Mouse (Mus musculus) midbrain, postnatal 0 days (tissue): Measurements from ENCODE around the gene Emilin2. TPM values are rescaled to one million over a fixed set of nuclear protein-coding genes. Genes with fewer than 3 reads are reported as not detected.

ENCODE experiments used
- ATAC-seq: fragments of 200-750 bp; cut with Nextera tagmentation; 2 replicates; pipeline ENCODE4 v1.8.0; 2017; ENCODE audit warnings: moderate number of reproducible peaks, mild to moderate bottlenecking, moderate TSS enrichment, moderate library complexity; ENCODE audit not compliant: low FRiP score
- DNase-seq: peaks from one replicate; pipeline ENCODE4 v3.0.0-alpha.2; 2015; ENCODE audit warnings: low spot score
- H3K27ac ChIP-seq: fragments of 300-500 bp; sonication (generic); 2 replicates; pipeline ENCODE4 v1.5.1; 2014; ENCODE audit warnings: low read depth, mild to moderate bottlenecking, low read length, mixed read lengths
- H3K27me3 ChIP-seq: fragments of 300-500 bp; sonication (generic); 2 replicates; pipeline ENCODE4 v1.6.1; 2014; ENCODE audit warnings: low read length, control low read depth, mixed read lengths; ENCODE audit not compliant: insufficient read depth
- H3K36me3 ChIP-seq: fragments of 300-500 bp; sonication (generic); 2 replicates; pipeline ENCODE4 v1.6.1; 2014; ENCODE audit warnings: low read length, control low read depth, mixed read lengths; ENCODE audit not compliant: insufficient read depth
- H3K4me1 ChIP-seq: fragments of 300-500 bp; sonication (generic); 2 replicates; pipeline ENCODE4 v1.6.1; 2014; ENCODE audit warnings: mild to moderate bottlenecking, control low read depth, antibody characterized with exemption, low read length, mixed read lengths; ENCODE audit not compliant: insufficient read depth
- H3K4me2 ChIP-seq: fragments of 300-500 bp; sonication (generic); 2 replicates; pipeline ENCODE4 v1.6.1; 2014; ENCODE audit warnings: low read depth, mild to moderate bottlenecking, low read length, mixed read lengths; ENCODE audit not compliant: poor library complexity, severe bottlenecking
- H3K4me3 ChIP-seq: fragments of 300-500 bp; sonication (generic); 2 replicates; pipeline ENCODE4 v1.5.1; 2014; ENCODE audit warnings: low read depth, mild to moderate bottlenecking, low read length, moderate library complexity
- H3K9ac ChIP-seq: fragments of 300-500 bp; sonication (generic); replicated peaks from 2 replicates; pipeline ENCODE4 v1.6.1; 2014; ENCODE audit warnings: mild to moderate bottlenecking, low read length, moderate library complexity, mixed read lengths; ENCODE audit not compliant: poor library complexity, severe bottlenecking
- H3K9me3 ChIP-seq: fragments of 300-500 bp; sonication (generic); 2 replicates; pipeline ENCODE4 v1.6.1; 2016; ENCODE audit warnings: low read length, control low read depth
- CTCF ChIP-seq: IDR thresholded peaks from 2 replicates; pipeline ENCODE4 v1.5.1; 2016; ENCODE audit warnings: antibody characterized with exemption, mild to moderate bottlenecking
- WGBS: fragments of 180-500 bp; shearing (Covaris S2); extraction: QIAGEN DNeasy Blood & Tissue Kit; methylation state at CpG from one replicate; pipeline ENCODE4 v1.1.7; 2014; 5-methylcytosine and 5-hydroxymethylcytosine counted together
- polyA plus RNA-seq: library from polyadenylated mRNA; unstranded; fragments of >200 nt; fragmentation: Nextera tagmentation; extraction: Ambion mirVana; gene quantifications from 2 replicates; pipeline ENCODE4 v1.2.1, GENCODE M21; 2015
- total RNA-seq: library from RNA; depleted of rRNA; stranded (reverse); fragments of >200 nt; gene quantifications from 2 replicates; pipeline ENCODE4 v1.2.3, GENCODE M21; 2014

The Emilin2 gene
- total and polyA plus RNA-seq, 2 experiments from 2014 or later = 0.93 to 1.9 TPM

GRCm38 (mm10) chr17:71299879-71300278 lies 11.9 kb downstream of the Emilin2 start:
- no peaks in the 10 kb centered on the region for H3K27me3 ChIP-seq
- H3K4me1 ChIP-seq = no peaks in the 10 kb centered on the region

GRCm38 (mm10) chr17:71294570-71294969 lies 17.2 kb downstream of the Emilin2 start:
- H3K9me3 ChIP-seq = no peaks in the 10 kb centered on the region
- H3K36me3 ChIP-seq = no peaks in the 10 kb centered on the region
- no peak overlapping the region for H3K9ac ChIP-seq
- WGBS = 69% methylated on average over 3 of the region's 3 CpGs
- H3K27me3 ChIP-seq = no peaks in the 10 kb centered on the region
- H3K4me1 ChIP-seq = no peaks in the 10 kb centered on the region
- no peak for TF ChIP-seq CTCF
- no peak overlapping the region for H3K4me3 ChIP-seq
- H3K4me2 ChIP-seq = no peak overlapping the region
- H3K27ac ChIP-seq = no peak overlapping the region
- DNase-seq (no peak), ATAC-seq (no peak)

More at GRCm38 (mm10) chr17:71299879-71300278, 11.9 kb downstream of the Emilin2 start:
- DNase-seq = no peak
- Histone ChIP-seq H3K4me2 (no peak overlapping the region), H3K9me3 (no peaks in the 10 kb centered on the region), H3K27ac (no peak overlapping the region), H3K4me3 (no peak overlapping the region), H3K9ac (no peak overlapping the region), H3K36me3 (no peaks in the 10 kb centered on the region)
- 90% methylated on average over 4 of the region's 4 CpGs for WGBS
- TF ChIP-seq CTCF = no peak
- ATAC-seq = no peak

- H3K4me3 ChIP-seq = no peak overlapping the region
- H3K36me3 ChIP-seq = no peaks in the 10 kb centered on the region
- ATAC-seq = no peak
- WGBS = 85% methylated on average over 4 of the region's 4 CpGs
- H3K27ac ChIP-seq = no peak overlapping the region
- TF ChIP-seq CTCF = no peak
- H3K9ac ChIP-seq = no peak overlapping the region
- DNase-seq = no peak
- H3K4me2 ChIP-seq = no peak overlapping the region
- no peaks in the 10 kb centered on the region for H3K9me3 ChIP-seq
- no peaks in the 10 kb centered on the region for H3K4me1 ChIP-seq
- H3K27me3 ChIP-seq = no peaks in the 10 kb centered on the region
Measured at GRCm38 (mm10) chr17:71292897-71293296, 18.9 kb downstream of the Emilin2 start.

GRCm38 (mm10) chr17:71291897-71292420 lies 19.8 kb downstream of the Emilin2 start:
- 93% methylated on average over 6 of the region's 6 CpGs for WGBS
- H3K4me3 ChIP-seq = no peak overlapping the region
- no peaks in the 10 kb centered on the region for H3K27me3 ChIP-seq
- no peak overlapping the region for H3K4me2 ChIP-seq
- ATAC-seq (no peak), DNase-seq (no peak)
- H3K36me3 ChIP-seq = no peaks in the 10 kb centered on the region
- H3K27ac ChIP-seq = no peak overlapping the region
- H3K9me3 ChIP-seq = no peaks in the 10 kb centered on the region
- no peaks in the 10 kb centered on the region for H3K4me1 ChIP-seq
- no peak overlapping the region for H3K9ac ChIP-seq
- no peak for TF ChIP-seq CTCF

- no peaks in the 10 kb centered on the region for H3K36me3 ChIP-seq
- DNase-seq (no peak), ATAC-seq (no peak)
- H3K9me3 ChIP-seq = no peaks in the 10 kb centered on the region
- 86% methylated on average over 7 of the region's 7 CpGs for WGBS
- H3K4me1 ChIP-seq = no peaks in the 10 kb centered on the region
- no peak for TF ChIP-seq CTCF
- no peak overlapping the region for H3K4me3 ChIP-seq
- no peak overlapping the region for H3K4me2 ChIP-seq
- H3K9ac ChIP-seq = no peak overlapping the region
- H3K27me3 ChIP-seq = no peaks in the 10 kb centered on the region
- H3K27ac ChIP-seq = no peak overlapping the region
Measured at GRCm38 (mm10) chr17:71290486-71291410, 21.0 kb downstream of the Emilin2 start.

GRCm38 (mm10) chr17:71289572-71290176 lies 22.1 kb downstream of the Emilin2 start:
- ATAC-seq (no peak), DNase-seq (no peak)
- 65% methylated on average over 6 of the region's 6 CpGs for WGBS
- H3K4me1 ChIP-seq = no peaks in the 10 kb centered on the region
- no peaks in the 10 kb centered on the region for H3K27me3 ChIP-seq
- H3K36me3 ChIP-seq = no peaks in the 10 kb centered on the region
- no peak overlapping the region for H3K9ac ChIP-seq
- no peaks in the 10 kb centered on the region for H3K9me3 ChIP-seq
- H3K27ac ChIP-seq = no peak overlapping the region
- no peak for TF ChIP-seq CTCF
- no peak overlapping the region for H3K4me2 ChIP-seq
- no peak overlapping the region for H3K4me3 ChIP-seq
